Mouse (Mus musculus) retina, embryonic 14.5 days (tissue): ENCODE measurements around the gene E430018J23Rik.
"Not testable (repeated sequence)": the region's sequence is repeated elsewhere in the genome, so short reads cannot be mapped to it uniquely, and the experiment has no call there.

Experiments
- DNase-seq: peaks from one replicate; pipeline ENCODE4 v3.0.0-alpha.2; 2015; ENCODE audit warnings: low spot score

Gene E430018J23Rik

DNA sequence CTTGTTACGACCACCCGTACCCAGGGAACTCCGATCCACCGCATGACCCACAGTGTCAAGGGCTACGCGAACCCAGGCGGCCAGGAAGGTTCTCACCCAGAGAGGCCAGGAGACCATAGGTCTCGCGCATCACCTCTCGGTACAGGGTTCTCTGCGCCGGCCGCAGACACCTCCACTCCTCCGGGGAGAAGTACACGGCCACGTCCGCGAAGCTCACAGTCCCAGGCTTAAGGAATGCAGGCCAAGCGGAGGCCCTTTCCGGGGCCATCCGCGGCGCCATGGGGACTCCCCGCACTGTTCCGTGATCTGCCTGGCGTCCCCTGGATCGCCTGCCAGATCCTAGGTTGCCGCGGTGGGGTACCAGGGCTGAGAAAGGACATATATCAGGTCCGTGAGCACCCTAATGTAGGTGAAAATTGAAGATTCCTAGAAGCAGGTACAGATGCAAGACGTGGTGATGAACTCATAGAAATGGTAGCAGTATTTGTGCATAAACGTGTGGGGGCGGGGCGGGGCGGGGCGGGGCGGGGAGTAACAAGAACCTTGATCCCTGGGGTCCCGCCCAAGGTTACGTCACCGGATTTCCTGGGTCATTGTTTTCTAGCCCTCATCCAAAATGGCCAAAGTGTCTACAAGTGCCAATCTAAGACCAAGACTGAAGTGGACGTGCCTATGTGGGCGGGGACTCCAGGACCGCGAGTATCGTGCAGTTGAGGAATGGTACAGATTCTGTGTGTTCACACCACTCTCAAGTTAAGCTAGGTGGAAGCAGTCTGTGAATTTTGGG is at the start of gene E430018J23Rik:
Gene E430018J23Rik (minus strand): TSS at position 473 of the 787 bp plus-strand sequence.
- peak; percentile 100 for DNase-seq

DNA sequence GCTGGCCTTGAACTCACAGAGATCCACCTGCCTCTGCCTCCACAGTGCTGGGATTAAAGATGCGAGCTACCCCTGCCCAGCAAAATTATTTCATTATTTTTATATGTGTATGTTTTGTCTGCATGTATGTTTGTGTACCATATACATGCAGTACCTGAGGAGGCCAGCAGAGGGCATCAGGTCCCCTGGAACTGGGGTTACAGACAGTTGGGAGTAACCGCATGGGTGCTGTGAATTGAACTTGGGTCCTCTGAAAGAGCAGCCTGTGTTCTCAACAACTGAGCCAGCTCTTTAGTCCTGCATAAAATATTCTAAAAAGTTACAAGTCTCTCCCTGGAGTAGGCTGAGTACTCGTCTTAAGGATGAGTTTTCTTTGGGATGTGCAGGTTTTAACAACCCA is 44.3 kb upstream of the E430018J23Rik start:
- peak; percentile 20 for DNase-seq

DNA sequence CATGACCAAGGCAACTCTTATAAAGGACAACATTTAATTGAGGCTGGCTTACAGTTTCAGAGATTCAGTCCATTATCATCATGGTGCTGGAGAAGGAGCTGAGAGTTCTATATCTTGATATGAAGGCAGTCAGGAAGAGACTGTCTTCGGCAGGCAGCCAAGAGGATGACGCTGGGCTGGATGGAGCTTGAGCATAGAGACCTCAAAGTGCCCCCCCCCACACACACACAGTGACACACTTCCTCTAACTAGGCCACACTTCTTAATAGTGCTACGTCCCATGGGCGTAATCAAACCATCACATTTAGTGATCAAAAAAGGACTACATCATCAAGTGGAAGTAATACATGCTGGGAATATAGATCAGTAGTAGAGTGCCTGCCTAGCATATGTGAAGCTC is 41.8 kb upstream of the E430018J23Rik start:
- no peak for DNase-seq

GRCm38 (mm10) chr7:127426354-127426753 is 32.9 kb upstream of the E430018J23Rik start:
- DNase-seq: no peak

- no peak for DNase-seq
Measured at GRCm38 (mm10) chr7:127425911-127426310, 32.5 kb upstream of the E430018J23Rik start.

DNA sequence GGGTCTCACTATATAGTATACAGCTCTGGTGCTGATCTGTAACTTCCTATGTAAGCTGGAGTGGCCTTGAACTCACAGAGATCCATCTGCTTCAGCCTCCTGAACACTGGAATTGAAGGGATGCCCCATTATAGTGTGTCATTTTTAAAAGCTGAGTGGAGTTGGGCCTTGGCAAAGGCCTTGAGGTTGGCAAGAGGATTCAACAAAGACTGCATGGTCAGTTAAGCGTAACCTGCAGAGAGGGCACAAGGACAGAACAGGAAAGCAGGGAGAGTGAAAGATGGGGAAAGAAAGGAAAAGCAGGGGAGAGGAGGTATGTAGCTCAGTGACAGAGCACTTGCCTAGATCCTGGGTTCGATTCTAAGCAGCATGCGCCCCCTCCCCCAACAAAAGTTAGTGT is 31.9 kb upstream of the E430018J23Rik start:
- no peak for DNase-seq

DNA sequence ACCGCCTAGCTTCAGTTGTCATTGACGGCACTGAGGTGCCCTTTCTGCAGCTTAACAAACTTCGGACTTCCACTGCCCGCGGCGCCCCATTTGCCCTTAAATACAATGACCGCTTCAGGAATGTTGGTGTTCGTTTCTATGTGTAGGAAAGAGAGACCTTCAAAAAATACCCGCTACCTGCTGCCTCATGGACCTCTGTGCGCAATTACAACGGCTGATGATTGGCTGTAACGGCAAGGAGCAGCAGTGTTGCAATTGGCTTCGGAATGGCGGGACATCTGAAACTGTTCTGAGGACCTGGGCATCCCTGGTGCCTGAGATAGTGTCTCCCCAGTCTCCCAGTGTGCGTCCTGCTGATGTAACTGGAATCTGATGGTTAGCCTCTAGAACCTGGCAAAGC is 28.8 kb upstream of the E430018J23Rik start:
- DNase-seq: peak; percentile 46

- peak; percentile 93 for DNase-seq
Measured at GRCm38 (mm10) chr7:127421388-127422191, 28.2 kb upstream of the E430018J23Rik start, which contains the start of gene Zfp688. Gene Zfp688 (minus strand): TSS chr7:127422068.

DNA sequence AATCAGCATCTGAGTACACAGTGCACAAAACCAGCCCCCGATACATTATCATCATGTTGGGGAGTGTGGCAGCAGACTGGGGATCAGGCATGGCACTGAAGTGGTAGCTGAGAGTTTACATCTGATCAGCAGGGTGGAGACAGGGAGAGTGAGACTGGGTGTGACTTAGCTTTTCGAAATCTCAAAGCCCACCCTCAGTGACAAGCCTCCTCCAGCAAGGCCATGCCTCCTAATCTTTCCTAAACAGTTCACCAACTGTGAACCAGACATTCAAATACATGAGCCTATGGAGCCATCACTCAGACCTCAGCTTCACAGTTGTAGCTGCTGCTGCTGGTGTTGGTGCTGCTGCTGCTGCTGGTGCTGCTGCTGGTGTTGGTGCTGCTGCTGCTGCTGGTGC is 18.0 kb upstream of the E430018J23Rik start:
- no peak for DNase-seq

- DNase-seq: peak; percentile 95
Measured at GRCm38 (mm10) chr7:127406002-127406987, 12.9 kb upstream of the E430018J23Rik start, which contains the start of gene Zfp764. Gene Zfp764 (minus strand): TSS chr7:127406822.

- not testable (repeated sequence) for DNase-seq
Measured at GRCm38 (mm10) chr7:127404101-127404500, 10.7 kb upstream of the E430018J23Rik start.

- no peak for DNase-seq
Measured at GRCm38 (mm10) chr7:127402980-127403379, 9.6 kb upstream of the E430018J23Rik start.

DNA sequence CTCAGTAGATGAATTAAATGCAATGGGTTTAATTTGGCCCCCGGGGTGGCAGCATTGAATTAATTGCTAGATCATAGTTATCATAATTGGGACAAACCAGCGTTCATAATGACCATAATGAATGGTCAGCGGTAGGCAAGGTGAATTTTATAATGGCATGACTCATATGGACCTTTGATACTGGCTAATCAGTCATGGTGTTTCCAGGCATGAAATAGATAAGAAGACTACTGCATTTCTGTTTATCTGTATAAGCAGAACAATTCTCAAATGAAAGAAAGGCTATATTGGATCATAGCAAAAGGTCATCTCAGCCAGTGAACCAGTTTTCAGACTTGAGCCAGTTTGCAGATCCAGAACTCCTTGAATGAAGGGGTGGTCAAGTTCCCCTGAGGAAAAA is 6.9 kb upstream of the E430018J23Rik start:
- no peak for DNase-seq

- no peak for DNase-seq
Measured at GRCm38 (mm10) chr7:127393944-127394333, 510 bp upstream of the E430018J23Rik start.

DNA sequence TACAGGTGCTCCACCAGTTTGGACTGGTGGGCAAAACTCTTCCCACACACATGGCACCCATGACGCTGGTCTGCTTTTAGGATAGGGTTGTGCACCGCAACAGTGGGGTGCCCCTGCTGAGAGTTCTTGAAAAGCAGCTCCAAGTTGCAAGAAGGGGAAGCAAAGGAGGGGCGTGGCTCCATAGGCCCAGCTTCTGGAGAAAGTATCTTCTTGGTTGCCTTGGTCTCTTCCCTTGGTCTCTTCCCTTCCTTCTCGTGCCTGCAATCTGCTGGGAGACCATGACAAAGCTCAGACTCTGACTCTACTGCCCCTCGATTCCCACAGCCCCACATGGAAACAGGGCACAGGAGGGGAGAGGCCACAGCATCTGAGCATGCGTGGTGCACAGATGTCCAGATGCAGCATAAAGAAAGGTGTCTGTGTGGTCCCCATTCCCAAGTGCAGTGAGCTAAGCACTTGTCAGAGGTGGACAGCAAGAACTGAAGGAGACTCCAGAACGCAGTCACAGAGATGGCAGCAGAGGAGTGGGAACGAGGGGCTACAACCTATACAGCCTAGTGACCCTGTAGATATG is 1.1 kb downstream of the E430018J23Rik start:
- no peak for DNase-seq

DNA sequence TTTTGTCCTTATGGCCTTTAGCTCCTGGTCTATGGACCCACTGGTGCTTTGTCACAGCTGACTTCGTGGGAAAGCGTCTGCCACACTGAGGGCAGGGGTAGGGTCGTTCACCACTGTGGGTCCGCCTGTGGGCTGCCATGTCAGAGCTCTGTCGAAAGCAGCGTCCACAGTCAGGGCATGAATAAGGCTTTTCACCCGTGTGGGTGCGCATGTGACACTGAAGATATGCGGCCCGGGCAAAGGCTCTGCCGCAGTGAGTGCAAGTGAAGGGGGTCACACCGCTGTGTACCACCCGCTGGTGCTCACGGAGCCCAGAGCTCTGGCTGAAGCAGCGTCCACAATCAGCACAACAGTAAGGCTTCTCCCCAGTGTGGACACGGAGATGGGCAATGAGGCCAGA is 1.9 kb downstream of the E430018J23Rik start:
- DNase-seq: no peak

DNA sequence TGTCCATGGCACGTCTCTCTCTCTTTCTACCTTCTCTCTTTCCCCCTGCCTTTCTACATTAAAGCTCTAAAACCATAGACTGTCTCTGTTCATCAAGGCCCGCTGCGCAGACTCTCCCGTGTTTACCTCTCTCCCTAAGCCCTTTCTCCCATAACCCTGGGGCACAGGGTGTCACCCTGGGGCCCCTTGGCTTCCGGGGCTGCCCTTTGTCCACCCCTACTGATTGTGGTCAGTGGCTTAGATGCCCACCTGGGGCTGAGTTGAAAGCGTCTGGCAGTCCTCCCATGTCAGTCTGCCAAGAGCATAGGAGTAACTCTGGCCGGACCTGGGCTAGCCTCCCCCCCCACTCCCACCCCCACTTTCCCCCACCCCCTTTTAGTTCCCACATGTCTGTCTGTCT is 3.1 kb downstream of the E430018J23Rik start:
- no peak for DNase-seq

DNA sequence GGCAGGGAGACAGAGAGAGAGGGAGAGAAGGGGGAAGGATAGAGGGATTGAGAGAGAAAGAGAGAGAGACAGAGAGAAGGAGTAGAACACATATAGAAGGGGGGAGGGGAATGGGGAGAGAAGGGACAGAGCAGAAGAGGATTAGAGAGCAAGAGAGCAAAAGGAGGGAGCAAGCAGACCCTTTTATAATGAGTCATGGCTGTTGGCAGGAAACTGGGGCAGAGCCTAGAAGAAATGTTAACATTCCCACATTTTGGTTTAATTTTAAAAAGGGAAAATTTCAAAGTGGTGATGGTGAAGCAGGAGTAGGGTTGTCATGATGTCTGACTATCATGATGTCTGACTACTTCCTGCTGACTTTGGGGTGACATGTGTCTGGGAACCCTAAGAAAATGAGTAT is 5.2 kb downstream of the E430018J23Rik start:
- not testable (repeated sequence) for DNase-seq

DNA sequence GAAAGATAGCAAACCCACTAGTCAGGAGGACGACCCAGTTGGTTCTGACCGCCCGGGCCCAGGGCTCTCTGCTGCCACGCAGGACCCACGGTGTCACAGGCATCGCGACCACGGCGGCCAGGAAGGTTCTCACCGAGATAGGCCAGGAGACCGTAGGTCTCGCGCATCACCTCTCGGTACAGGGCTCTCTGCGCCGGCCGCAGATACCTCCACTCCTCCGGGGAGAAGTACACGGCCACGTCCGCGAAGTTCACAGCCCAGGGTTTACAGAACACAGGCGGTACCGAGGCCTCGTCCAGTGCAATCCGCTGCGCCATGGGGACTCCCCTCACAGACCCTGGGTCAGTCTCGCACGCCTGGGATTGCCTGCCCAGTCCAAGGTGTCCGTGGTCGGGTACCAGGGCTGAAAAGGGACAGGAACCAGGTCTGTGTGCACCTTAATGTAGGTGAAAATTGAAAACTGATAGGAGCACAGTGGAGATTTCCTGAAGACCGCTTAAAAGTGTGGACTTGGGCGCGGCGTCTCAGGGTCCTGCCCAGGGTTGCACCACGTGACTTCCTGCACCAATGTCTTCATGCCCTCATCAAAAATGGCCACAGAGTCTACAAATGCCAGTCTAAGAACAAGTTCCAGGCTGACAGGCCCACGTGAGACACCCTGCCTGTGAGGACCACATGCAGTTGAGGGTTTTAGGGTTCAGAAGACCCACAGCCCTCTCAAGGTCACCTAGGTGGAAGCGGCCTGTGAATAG is 6.6 kb downstream of the E430018J23Rik start, which contains the start of gene 9130019O22Rik:
Gene 9130019O22Rik (minus strand): TSS at position 526 of the 752 bp plus-strand sequence.
- peak; percentile 92 for DNase-seq

GRCm38 (mm10) chr7:127385560-127385959 is 7.9 kb downstream of the E430018J23Rik start:
- DNase-seq: not testable (repeated sequence)
